Mouse (Mus musculus): Measurements from ENCODE around the gene Aifm1. TPM values are rescaled to one million over a fixed set of nuclear protein-coding genes. Genes with fewer than 3 reads are reported as not detected.

The Aifm1 gene
- polyA plus RNA-seq, 2 experiments = 41.1 to 57.3 TPM

- H3K36me3 ChIP-seq (ENCODE audit: control insufficient read depth, insufficient read depth, low read length) = no peaks in the 10 kb centered on the region
- no peaks in the 10 kb centered on the region for H3K9me3 ChIP-seq (ENCODE audit: control insufficient read depth, low read length)
- no peak overlapping the region for H3K4me3 ChIP-seq (replicated peaks; ENCODE audit: low read length)
- no peak for TF ChIP-seq POLR2A (IDR thresholded peaks at IDR 0.05; ENCODE audit: borderline replicate concordance, extremely low read depth, insufficient read depth, insufficient read length)
- H3K27me3 ChIP-seq (ENCODE audit: control insufficient read depth, insufficient read depth, low read length) = no peaks in the 10 kb centered on the region
- no peak overlapping the region for H3K27ac ChIP-seq (replicated peaks; ENCODE audit: low read depth, low read length)
- no peaks in the 10 kb centered on the region for H3K4me1 ChIP-seq (ENCODE audit: control insufficient read depth, insufficient read depth, low read length)
- H3K9ac ChIP-seq (ENCODE audit: low read depth, low read length, severe bottlenecking) = no peak overlapping the region
- DNase-seq (ENCODE audit: low spot score) (no peak), ATAC-seq (ENCODE audit: low FRiP score, low read depth) (no peak)
- no peak overlapping the region for H3K4me2 ChIP-seq (replicated peaks; ENCODE audit: low read depth, low read length, severe bottlenecking)
- WGBS = 70% methylated on average over 3 of the region's 3 CpGs
These were observed 10.1 kb upstream of the Aifm1 start for GRCm38 (mm10) chrX:48523512-48523911.

- no peak overlapping the region for H3K9ac ChIP-seq (ENCODE audit: low read depth, low read length, severe bottlenecking)
- H3K36me3 ChIP-seq (ENCODE audit: control insufficient read depth, insufficient read depth, low read length) = no peaks in the 10 kb centered on the region
- 90% methylated on average over 3 of the region's 3 CpGs for WGBS
- H3K27ac ChIP-seq (replicated peaks; ENCODE audit: low read depth, low read length) = no peak overlapping the region
- ATAC-seq (ENCODE audit: low FRiP score, low read depth) (no peak), DNase-seq (ENCODE audit: low spot score) (no peak)
- TF ChIP-seq POLR2A (IDR thresholded peaks at IDR 0.05; ENCODE audit: borderline replicate concordance, extremely low read depth, insufficient read depth, insufficient read length) = no peak
- H3K9me3 ChIP-seq (ENCODE audit: control insufficient read depth, low read length) = no peaks in the 10 kb centered on the region
- no peak overlapping the region for H3K4me2 ChIP-seq (replicated peaks; ENCODE audit: low read depth, low read length, severe bottlenecking)
- H3K27me3 ChIP-seq (ENCODE audit: control insufficient read depth, insufficient read depth, low read length) = no peaks in the 10 kb centered on the region
- no peaks in the 10 kb centered on the region for H3K4me1 ChIP-seq (ENCODE audit: control insufficient read depth, insufficient read depth, low read length)
- H3K4me3 ChIP-seq (replicated peaks; ENCODE audit: low read length) = no peak overlapping the region
These were observed 8.3 kb upstream of the Aifm1 start for GRCm38 (mm10) chrX:48521651-48522050.

- no peak for TF ChIP-seq POLR2A (IDR thresholded peaks at IDR 0.05; ENCODE audit: borderline replicate concordance, extremely low read depth, insufficient read depth, insufficient read length)
- DNase-seq (ENCODE audit: low spot score) = no peak
- H3K27ac ChIP-seq (replicated peaks; ENCODE audit: low read depth, low read length) = no peak overlapping the region
- H3K9me3 ChIP-seq (ENCODE audit: control insufficient read depth, low read length) = no peaks in the 10 kb centered on the region
- H3K9ac ChIP-seq (ENCODE audit: low read depth, low read length, severe bottlenecking) = peak overlapping the region; percentile 60
- H3K4me2 ChIP-seq (replicated peaks; ENCODE audit: low read depth, low read length, severe bottlenecking) = peak overlapping the region; percentile 68
- peak overlapping the region; percentile 42 for H3K4me3 ChIP-seq (replicated peaks; ENCODE audit: low read length)
- WGBS = 24% methylated on average over 20 of the region's 20 CpGs
- no peak for ATAC-seq (ENCODE audit: low FRiP score, low read depth)
- H3K36me3 ChIP-seq (ENCODE audit: control insufficient read depth, insufficient read depth, low read length) = no peaks in the 10 kb centered on the region
- H3K27me3 ChIP-seq (ENCODE audit: control insufficient read depth, insufficient read depth, low read length) = no peaks in the 10 kb centered on the region
- H3K4me1 ChIP-seq (ENCODE audit: control insufficient read depth, insufficient read depth, low read length) = no peaks in the 10 kb centered on the region
These were observed 6.3 kb upstream of the Aifm1 start for GRCm38 (mm10) chrX:48519549-48520085.

GRCm38 (mm10) chrX:48518808-48519548 is 5.6 kb upstream of the Aifm1 start, which contains the start of gene Rab33a:
TSS of gene Rab33a (plus strand) at chrX:48519285.
- TF ChIP-seq POLR2A (IDR thresholded peaks at IDR 0.05; ENCODE audit: borderline replicate concordance, extremely low read depth, insufficient read depth, insufficient read length) = no peak
- peak within 1 kb of the TSS; percentile 60 for H3K9ac ChIP-seq (ENCODE audit: low read depth, low read length, severe bottlenecking)
- H3K27me3 ChIP-seq (ENCODE audit: control insufficient read depth, insufficient read depth, low read length) = no peaks in the 10 kb centered on the region
- no peak within 1 kb of the TSS for H3K27ac ChIP-seq (replicated peaks; ENCODE audit: low read depth, low read length)
- 31% methylated on average over 32 of the region's 33 CpGs for WGBS
- no peaks in the 10 kb centered on the region for H3K36me3 ChIP-seq (ENCODE audit: control insufficient read depth, insufficient read depth, low read length)
- H3K4me3 ChIP-seq (replicated peaks; ENCODE audit: low read length) = peak within 1 kb of the TSS; percentile 42
- no peaks in the 10 kb centered on the region for H3K4me1 ChIP-seq (ENCODE audit: control insufficient read depth, insufficient read depth, low read length)
- ATAC-seq (ENCODE audit: low FRiP score, low read depth) = peak; percentile 37
- DNase-seq (ENCODE audit: low spot score) = no peak
- H3K9me3 ChIP-seq (ENCODE audit: control insufficient read depth, low read length) = no peaks in the 10 kb centered on the region
- peak within 1 kb of the TSS; percentile 68 for H3K4me2 ChIP-seq (replicated peaks; ENCODE audit: low read depth, low read length, severe bottlenecking)

GRCm38 (mm10) chrX:48518211-48518807 is 4.9 kb upstream of the Aifm1 start:
- peak overlapping the region; percentile 42 for H3K4me3 ChIP-seq (replicated peaks; ENCODE audit: low read length)
- WGBS = 21% methylated on average over 15 of the region's 15 CpGs
- H3K9ac ChIP-seq (ENCODE audit: low read depth, low read length, severe bottlenecking) = peak overlapping the region; percentile 60
- no peak overlapping the region for H3K27ac ChIP-seq (replicated peaks; ENCODE audit: low read depth, low read length)
- H3K27me3 ChIP-seq (ENCODE audit: control insufficient read depth, insufficient read depth, low read length) = no peaks in the 10 kb centered on the region
- peak; percentile 70 for ATAC-seq (ENCODE audit: low FRiP score, low read depth)
- peak overlapping the region; percentile 68 for H3K4me2 ChIP-seq (replicated peaks; ENCODE audit: low read depth, low read length, severe bottlenecking)
- no peak for TF ChIP-seq POLR2A (IDR thresholded peaks at IDR 0.05; ENCODE audit: borderline replicate concordance, extremely low read depth, insufficient read depth, insufficient read length)
- no peak for DNase-seq (ENCODE audit: low spot score)
- no peaks in the 10 kb centered on the region for H3K4me1 ChIP-seq (ENCODE audit: control insufficient read depth, insufficient read depth, low read length)
- H3K9me3 ChIP-seq (ENCODE audit: control insufficient read depth, low read length) = no peaks in the 10 kb centered on the region
- H3K36me3 ChIP-seq (ENCODE audit: control insufficient read depth, insufficient read depth, low read length) = no peaks in the 10 kb centered on the region

All from limb, embryonic 14.5 days (tissue).